Mouse (Mus musculus) kidney, adult 2 months (tissue): ENCODE results near the gene Ulk4.

Source experiments
- CTCF ChIP-seq: fragments of 200-500 bp; conservative IDR thresholded peaks from 2 replicates; pipeline ENCODE4 v1.5.1; 2011; ENCODE audit warnings: low read depth, mild to moderate bottlenecking, control low read depth, low read length, moderate library complexity, mixed read lengths; ENCODE audit not compliant: insufficient read depth, insufficient read length
- POLR2A ChIP-seq: fragments of 200-500 bp; IDR thresholded peaks from one replicate; pipeline ENCODE4 v1.6.1; 2011; ENCODE audit warnings: low read depth, low read length, control low read depth

DNA sequence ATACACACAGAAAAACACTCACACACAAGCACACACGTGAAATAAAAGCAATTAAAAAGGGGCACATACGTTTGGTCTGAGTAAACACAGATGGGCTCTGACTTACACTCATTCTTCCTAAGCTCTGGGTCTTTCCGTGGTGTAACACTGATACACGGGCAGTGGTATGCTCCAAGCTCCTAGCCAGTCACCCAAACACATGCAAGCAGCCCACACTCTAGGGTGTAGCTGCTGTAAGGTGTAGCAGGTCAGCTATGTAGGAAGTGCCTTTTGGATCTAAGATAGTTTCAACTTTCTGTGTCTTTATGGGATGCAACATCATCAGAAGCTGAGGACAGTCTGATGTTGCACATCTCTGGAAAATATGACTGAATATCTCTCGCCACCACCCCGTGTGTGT is 241.7 kb downstream of the Ulk4 start:
- TF ChIP-seq CTCF (no peak), POLR2A (no peak)
